Mouse (Mus musculus) left cerebral cortex, postnatal 10 days (tissue): ENCODE measurements at regions not wholly inside any gene's neighbourhood (a gene's known extent, or its start where the extent isn't known, plus 50 kb on each side); places are given as distances from the start of the nearest gene placed in this dataset.

ENCODE experiments used
- DNase-seq, 2 experiments: peaks; one replicate each; pipeline ENCODE4 v3.0.0; 2021 to 2022; ENCODE audit warnings: low spot score in 2 of 2, mixed read lengths in 1 of 2; ENCODE audit errors: extremely low spot score in 1 of 2
- intact Hi-C: fragments of 180-260 bp; cut with DNase I; formaldehyde crosslinking; loops from one replicate; pipeline ENCODE4 v1.15.1; 2025

DNA sequence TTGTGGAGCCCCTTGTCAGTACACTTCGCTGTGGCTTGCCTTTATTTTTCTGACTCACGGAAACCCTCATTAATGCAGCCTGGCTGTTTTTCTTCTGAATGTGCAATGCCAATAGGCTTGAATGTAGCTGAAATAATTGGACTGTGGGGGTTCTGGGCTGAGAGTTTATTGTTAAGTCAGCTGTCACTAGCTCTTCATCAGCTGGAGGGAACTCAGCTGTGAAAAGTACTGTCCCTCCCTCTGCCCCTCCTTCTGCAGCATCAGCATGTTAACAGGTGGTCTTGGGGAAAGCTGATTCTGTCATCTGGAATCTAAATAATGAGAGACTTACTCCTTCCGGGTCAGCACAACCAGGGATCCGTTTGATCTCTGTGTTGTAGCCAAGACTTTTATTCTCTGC lies 437.6 kb downstream of the Nbas start:
- intact Hi-C loops: no loop called here
- DNase-seq: no peak

DNA sequence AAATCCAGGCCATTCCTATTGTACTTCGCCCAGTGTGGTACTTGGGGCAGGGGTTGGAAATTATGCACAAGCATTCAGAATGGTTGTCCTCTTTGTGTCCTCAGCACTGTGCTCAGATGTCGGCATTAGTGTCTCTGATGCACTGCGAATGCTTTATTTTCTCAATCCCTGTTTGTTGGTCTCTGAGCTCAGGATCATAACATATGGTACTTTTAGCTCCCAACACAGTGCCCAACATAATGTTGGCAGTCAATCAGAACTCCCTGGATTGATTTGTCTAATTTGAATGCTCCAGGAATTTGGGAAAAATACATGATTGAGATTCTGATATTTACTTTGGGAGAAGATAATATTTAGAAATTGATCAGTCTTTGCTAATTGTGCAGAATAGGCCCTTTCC lies 434.7 kb downstream of the Nbas start:
- intact Hi-C loops: no loop called here
- no peak for DNase-seq

GRCm38 (mm10) chr12:13699858-13700257 lies 430.9 kb downstream of the Nbas start:
- DNase-seq: no peak
- intact Hi-C loops: no loop called here

DNA sequence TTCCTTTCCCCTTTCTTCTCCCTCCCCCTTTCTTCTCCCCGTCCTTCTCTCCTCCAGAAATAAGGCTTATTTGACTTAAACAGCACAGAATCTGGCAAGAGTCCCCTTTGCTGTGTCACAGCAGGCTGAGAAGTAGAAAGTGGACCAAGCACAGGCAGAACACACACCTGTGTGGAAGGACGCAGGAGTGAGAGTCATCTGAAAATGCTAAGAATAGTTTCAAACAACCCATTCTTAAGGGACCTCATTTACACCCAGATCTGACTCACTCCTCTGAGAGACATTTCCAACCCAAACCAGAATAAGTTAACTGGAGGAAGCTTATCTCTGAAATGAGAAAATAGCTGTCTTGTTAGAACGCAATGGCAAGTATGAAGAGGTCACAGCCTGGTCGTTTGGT lies 429.9 kb downstream of the Nbas start:
- no peak for DNase-seq
- intact Hi-C loops: no loop called here

GRCm38 (mm10) chr12:13691394-13692165 lies 422.6 kb downstream of the Nbas start:
- DNase-seq: no peak
- intact Hi-C loops: no loop called here

DNA sequence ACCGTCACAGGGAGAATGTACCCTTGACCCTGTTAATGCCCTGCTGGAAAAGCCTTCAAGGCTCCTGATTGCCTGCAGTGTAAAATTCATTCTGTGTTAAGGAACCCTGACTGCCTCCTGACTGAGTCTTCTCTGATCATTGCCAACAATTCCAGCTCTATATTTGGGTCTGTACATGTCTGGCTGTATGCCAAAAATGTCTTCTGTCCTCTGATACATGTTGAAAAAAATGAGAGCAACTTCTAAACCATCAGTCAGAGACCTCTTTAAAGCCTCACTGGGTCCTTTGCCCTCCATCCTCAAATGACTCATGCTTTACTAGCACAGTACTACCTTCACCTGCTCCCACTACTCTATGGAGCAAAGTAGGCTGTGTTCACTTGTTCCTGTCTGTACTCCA lies 408.3 kb downstream of the Nbas start:
- intact Hi-C loops: no loop called here

DNA sequence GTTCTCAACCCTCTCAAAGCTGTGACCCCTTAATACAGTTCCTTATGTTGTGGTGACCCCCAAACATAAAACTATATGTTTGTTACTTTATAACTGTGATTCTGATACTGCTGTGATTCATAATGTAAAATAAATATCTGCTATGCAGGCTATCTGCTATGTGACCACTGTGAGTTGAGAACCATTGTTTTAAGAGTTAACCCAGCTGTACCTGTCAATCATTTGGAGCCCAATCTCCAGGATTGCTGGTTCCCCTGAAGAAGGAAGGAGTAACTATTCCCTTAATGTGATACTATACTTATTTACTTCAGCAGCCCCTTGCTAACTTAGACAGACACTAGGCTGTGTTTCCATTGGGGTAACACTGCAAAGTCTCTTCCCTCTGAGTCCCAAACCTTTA lies 400.5 kb downstream of the Nbas start:
- intact Hi-C loops: no loop called here
- no peak for DNase-seq

More for the DNA sequence above, 408.3 kb downstream of the Nbas start:
- DNase-seq: no peak

GRCm38 (mm10) chr12:13668485-13669022 lies 399.6 kb downstream of the Nbas start:
- no peak for DNase-seq
- intact Hi-C loops: no loop called here

DNA sequence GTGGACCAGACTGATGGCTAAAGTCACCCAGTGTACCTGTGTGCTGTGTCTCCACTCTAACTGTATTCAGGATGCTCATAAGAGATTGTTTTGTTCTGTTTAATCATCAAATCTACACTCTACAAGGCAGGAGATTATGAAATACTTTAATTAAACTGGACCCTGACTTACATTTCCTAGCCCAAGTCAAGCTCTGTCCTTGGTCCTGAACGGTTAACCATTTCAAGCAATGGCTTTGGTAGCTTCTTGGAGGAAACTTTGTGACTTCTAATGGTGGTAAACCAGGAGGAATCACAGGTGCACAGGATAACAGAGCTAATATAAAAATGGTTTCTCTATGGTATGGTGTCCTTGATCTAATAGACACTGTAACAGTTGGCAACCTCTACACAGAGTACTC lies 370.4 kb downstream of the Nbas start:
- intact Hi-C loops: no loop called here
- DNase-seq: no peak
